Mouse (Mus musculus) spleen, embryonic (tissue): ENCODE measurements around the gene Wdr63.

Source experiments
- CTCF ChIA-PET: fragments of 350-600 bp; sonication (Branson Sonifier 250); formaldehyde crosslinking; loops from one replicate; lab custom pipeline; 2022; lab: Charles Lee

Wdr63 gene

GRCm38 (mm10) chr3:146058263-146058662 lies 49.7 kb downstream of the Wdr63 start:
- CTCF ChIA-PET, result interaction anchor here (0.7 to 3.2 kb wide), 4 partner anchors 120 to 313 kb away, joined by 3 to 19 read pairs (median 6); no protein-coding TSS in a partner anchor

DNA sequence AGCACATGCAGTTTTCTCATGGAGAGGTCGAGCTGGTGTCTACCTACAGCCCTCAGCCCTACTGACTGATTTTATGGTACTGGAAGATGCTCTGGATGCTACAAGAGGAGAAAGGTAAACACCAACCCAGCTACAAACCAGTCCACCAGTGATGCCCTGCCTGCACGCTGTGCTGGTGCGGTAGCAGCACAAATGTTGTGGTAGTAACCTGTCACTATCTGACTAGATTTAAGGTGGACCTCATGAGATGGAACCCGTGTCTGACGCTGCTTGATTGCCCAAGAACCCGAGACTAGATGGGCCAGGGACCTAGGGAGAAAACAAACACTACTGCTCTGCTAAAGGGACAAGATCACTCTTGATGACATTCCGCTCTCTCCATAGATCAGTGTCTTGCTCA lies 50.8 kb downstream of the Wdr63 start:
- CTCF ChIA-PET, result interaction anchor here (0.7 to 3.2 kb wide), 3 partner anchors 8 to 159 kb away, joined by 3 to 19 read pairs (median 4); no protein-coding TSS in a partner anchor

- CTCF ChIA-PET, result no interaction called here
Measured at GRCm38 (mm10) chr3:146053873-146054272, 54.1 kb downstream of the Wdr63 start.

DNA sequence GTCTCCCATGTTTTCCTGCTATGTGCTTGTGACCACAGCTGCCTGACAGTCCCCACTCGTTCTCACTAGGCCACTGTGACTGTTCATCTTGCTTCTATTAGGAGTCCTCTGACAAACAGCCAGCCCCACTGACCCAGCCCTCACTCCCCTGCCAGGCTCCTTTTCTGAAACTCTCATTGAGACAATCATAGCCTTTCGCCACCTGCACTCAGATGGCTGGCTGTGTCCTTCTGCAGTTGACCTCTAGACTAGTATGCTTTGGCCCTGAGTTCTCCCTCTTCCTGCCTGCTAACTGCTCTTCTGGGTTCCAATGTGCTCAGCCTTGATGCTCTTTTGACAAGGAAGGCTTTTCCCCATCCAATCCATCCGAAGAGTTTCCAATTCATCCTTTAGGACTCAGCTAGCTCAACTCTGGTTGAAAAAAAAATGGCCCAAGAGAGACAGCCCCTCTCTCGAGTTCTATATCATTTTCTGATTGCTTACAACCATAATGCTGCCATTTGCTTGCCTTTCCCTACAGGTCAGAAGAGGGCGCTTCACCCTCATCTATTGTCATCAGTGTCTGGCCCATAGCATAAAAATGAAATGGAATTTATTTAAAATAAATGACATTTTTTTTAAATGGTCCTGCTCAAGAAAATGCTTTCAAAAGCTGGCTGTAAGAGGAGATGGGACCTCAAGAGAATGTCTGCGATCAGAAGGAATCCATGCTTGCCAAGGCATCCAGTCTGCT lies 54.7 kb downstream of the Wdr63 start:
- CTCF ChIA-PET, result no interaction called here

DNA sequence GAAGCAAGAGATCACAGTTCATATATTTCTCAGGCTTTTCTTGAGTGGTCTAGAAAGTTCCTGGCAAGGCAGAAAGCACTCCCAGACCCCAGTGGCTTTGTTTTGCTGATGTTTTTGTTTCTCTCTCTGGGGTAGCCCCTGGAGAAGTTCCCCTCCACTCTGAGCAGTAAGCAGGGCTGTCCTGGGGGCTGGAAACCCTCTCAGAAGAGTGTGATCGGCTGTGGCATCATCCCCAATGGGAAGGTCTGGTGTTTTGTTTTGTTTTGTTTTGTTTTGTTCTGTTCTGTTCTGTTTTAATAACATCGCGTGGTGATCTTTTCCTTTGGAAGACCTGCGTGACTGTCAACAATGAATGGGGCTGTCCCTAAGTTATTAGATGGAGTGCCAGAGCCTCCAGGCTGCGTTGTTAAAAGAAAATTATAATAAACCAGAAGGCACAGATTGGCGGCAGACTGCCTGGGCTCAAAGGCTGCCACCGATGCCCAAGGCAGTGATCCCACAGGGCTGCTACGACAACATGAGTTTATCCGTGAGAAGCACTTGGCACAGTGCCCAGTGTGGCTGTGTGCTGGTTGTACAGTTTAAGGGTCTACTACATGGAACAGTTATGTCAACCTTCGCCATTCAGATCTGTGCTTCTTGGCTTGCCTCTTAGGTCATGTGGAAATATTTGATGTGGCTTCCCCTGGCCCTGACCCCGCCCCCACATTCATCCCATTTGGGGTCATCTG lies 56.5 kb downstream of the Wdr63 start:
- CTCF ChIA-PET, result no interaction called here

DNA sequence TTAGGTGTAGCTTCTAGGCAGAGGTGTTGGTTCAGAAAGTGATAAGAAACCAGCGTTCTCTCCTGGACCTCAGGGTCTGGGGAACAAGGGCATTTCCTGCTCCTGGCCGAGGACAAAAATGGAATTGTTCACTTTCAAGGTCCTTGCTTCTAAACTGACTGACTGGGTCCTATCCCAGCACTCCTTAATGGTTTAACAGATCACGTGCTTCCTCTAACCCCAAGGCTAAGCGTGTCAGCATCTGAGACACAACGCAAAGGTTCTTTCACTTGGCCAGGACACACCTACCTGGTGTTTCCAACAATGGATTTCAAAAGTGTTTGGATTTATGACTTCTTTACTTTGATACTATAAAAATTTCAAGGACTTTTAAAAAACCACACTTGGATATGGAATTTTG lies 58.0 kb downstream of the Wdr63 start:
- CTCF ChIA-PET, result no interaction called here

DNA sequence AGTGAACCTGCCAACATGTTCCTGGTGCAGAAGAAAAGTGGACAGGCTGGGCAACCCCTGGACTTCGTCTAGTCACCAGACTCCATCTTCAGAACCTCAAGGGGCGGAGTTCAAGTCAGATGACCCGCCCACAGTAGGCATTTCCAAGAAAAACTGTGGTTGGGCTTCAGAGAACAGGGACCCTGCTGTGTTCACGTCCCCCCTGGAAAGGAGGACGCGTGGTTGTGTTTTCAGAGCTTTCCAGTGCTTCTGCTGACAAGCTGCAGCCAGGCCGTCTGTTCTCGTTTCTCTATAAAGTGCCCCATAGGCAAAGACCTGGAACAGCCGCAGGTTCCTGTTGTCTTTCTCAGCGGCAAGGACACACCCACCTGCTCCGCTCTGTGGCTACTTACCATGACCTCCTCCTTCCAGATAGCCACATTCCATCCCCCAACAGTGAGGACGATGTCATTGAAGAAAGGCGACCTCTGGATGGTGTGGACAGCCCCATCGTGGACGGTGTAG lies 60.2 kb downstream of the Wdr63 start:
- CTCF ChIA-PET, result interaction anchor here (0.6 kb wide), 1 partner anchor 130 kb away, joined by 3 read pairs; no protein-coding TSS in a partner anchor

DNA sequence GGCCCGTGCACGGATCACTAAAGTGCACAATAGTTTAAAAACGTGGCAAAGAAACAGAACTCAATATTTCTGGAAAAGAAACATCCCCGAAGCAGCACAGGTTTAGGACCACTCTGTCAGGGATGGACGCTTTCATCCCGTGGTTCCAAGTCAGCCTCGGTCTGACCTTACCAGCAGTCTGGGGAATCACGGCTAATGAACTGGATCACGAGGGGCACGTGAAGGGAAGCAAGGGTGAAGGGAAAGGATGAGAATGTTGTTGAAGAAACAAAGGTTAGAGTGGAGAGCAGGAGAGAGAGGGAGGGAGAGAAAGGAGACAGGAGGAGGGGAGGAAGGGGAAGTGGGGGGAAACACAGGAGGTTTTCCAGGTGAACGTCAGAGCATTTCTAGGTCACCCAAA lies 61.9 kb downstream of the Wdr63 start:
- CTCF ChIA-PET, result no interaction called here

DNA sequence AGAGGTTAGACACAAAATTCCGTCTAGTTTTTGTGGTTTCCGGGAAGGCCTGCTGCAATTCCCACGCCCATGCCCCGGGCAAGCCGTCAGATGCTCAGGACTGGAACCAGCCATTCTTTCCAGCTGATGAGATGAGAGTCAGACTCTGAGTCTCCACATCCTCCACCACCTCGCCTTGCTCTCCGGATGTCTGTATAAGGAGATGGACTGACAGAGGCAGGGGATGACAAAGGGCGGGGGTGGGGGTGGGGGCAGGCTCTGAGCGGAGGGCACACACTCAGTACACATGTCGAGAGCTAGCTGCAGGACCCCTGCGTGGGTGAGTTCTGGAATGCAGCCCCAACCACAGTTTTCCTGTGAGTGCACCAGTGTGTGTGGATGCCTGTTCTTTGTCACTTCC lies 63.0 kb downstream of the Wdr63 start:
- CTCF ChIA-PET, result interaction anchor here (1.0 kb wide), 1 partner anchor 94 kb away, joined by 3 read pairs; no protein-coding TSS in a partner anchor

- CTCF ChIA-PET, result no interaction called here
Measured at GRCm38 (mm10) chr3:146041382-146041781, 66.5 kb downstream of the Wdr63 start.

GRCm38 (mm10) chr3:146039132-146039903 lies 68.6 kb downstream of the Wdr63 start:
- CTCF ChIA-PET, result no interaction called here

- CTCF ChIA-PET, result interaction anchor here (0.5 to 0.9 kb wide), 2 partner anchors 11 to 120 kb away, joined by 3 read pairs; no protein-coding TSS in a partner anchor
Measured at GRCm38 (mm10) chr3:146037906-146038305, 70.0 kb downstream of the Wdr63 start.

DNA sequence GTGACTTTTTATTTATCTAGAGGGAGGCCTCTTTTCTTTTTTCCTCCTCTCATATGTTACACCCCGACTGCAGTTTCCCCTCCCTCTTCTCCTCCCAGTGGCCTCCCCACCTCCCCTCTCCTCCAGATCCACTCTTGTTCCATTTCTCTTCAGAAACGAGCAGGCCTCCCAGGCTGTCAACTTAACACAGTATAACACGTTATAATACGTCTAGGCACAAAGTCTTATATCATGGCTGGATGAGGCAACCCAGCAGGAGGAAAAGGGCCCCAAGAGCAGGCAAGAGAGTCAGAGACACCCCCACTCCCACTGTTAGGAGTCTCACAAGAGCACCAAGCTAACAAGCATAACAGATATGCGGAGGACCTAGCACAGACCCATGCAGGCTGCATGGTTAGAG lies 75.0 kb downstream of the Wdr63 start:
- CTCF ChIA-PET, result no interaction called here

DNA sequence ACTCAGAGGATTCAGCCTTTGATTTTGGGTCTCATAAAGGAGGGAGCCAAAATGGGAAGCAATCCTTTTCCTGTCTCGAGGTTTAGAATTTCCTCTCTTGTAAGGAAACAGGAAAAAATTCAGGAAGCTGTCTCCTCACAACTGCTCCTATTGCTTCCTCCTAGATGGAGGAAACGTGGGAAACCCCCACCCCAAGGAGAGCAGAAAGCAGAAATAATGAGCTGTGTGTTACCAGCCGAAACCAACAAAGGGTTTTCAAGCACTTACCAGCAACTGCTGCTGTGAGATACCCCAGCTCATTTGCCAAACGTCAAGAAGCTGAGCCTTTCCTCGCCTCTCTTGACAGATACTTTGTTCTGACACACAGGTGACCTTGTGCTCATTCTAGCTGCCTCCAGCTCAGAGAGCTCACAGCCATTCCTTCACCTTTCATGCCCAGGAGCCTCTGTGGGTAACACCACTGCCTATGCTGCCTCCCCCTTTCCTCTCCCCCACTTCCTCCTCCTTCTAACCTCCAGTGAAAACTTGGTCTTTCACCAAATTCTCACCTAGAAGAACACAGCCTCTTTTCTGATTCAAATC lies 77.6 kb downstream of the Wdr63 start:
- CTCF ChIA-PET, result no interaction called here

GRCm38 (mm10) chr3:146029234-146029633 lies 78.7 kb downstream of the Wdr63 start:
- CTCF ChIA-PET, result no interaction called here

GRCm38 (mm10) chr3:146028406-146028805 lies 79.5 kb downstream of the Wdr63 start:
- CTCF ChIA-PET, result no interaction called here

DNA sequence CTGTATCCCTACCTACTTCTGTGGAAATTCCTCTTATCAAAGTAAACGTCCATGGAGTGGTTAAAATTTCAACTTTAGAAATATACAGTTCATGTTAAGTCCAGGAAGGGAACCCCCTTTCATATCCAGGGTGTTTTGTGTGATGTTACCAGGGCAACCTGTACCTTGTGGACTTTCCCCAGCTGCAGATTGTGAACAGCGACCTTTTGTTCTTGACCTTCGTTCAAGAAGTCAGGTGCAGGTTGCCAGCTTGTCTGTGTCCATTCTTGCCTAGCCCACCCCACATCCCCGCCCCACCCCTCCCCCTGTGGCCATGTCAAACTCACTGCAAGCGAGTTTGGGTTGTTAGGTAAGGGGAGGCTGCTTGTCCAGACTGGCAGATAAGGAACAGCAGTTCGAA lies 80.8 kb downstream of the Wdr63 start:
- CTCF ChIA-PET, result no interaction called here

DNA sequence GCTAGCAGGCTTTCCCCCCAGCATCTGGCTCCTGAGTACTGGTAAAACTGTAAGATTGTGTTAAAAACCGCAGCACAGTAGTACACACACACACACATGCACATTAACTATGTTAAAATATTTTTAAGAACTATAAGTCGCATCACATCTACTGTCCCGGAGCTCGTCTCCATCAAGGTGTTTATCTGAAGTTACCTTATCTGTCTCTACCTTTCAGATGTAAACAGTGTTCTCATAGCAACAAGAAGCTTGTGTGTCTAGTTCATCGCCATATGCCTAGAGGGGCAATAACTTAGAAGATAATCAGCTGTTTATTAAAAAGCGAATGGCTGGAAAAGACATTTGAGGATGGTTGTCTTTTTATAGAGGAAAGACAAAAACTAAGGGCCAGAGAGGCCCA lies 82.4 kb downstream of the Wdr63 start:
- CTCF ChIA-PET, result interaction anchor here (0.5 kb wide), 1 partner anchor 76 kb away, joined by 12 read pairs; no protein-coding TSS in a partner anchor

DNA sequence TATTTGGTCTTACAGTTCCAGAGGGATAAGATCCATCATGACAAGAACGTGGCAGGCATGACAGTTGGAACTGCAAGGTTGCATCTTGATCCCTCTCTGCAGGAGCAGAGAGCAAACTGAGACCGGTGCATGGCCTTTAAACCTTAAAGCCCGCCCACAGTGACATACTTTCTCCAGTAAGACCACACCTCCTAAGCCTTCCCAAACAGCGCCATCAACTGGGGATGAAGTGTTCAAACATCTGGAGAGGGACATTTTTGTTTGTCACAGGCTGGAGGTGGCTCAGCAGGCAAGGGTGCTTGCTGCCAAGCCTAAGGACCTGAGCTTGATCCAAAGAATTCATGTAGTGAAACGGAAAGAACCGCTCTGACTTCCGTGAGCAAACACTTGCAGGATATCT lies 83.2 kb downstream of the Wdr63 start:
- CTCF ChIA-PET, result no interaction called here

GRCm38 (mm10) chr3:146022232-146022631 lies 85.7 kb downstream of the Wdr63 start:
- CTCF ChIA-PET, result no interaction called here

DNA sequence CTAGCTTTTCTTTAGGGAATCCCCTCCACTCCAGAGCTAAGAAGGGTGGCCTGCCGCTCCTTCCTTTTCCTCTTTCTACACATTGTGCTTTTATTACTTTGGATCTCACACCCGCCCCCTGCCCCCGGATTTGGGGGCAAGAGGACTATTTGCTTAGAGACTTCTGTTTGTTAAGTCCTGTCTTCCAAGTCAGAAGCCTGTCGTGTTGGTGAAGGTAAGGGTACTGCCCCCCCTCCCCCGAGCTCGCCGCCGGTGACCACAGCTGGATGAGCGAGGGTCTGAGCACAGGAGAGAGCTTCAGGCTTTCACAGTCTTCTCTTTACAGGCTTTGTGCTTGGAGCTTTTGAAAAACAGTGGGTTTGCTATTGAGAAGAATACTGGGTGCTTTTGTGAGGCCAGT lies 90.4 kb downstream of the Wdr63 start:
- CTCF ChIA-PET, result no interaction called here
